Mouse (Mus musculus) midbrain, postnatal 0 days (tissue): ENCODE data around the gene Hmgcr. TPM values are rescaled to one million over a fixed set of nuclear protein-coding genes. Genes with fewer than 3 reads are reported as not detected.

Experiments used
- ATAC-seq: fragments of 200-750 bp; cut with Nextera tagmentation; 2 replicates; pipeline ENCODE4 v1.8.0; 2017; ENCODE audit warnings: moderate number of reproducible peaks, mild to moderate bottlenecking, moderate TSS enrichment, moderate library complexity; ENCODE audit not compliant: low FRiP score
- DNase-seq: peaks from one replicate; pipeline ENCODE4 v3.0.0-alpha.2; 2015; ENCODE audit warnings: low spot score
- H3K27ac ChIP-seq: fragments of 300-500 bp; sonication (generic); 2 replicates; pipeline ENCODE4 v1.5.1; 2014; ENCODE audit warnings: low read depth, mild to moderate bottlenecking, low read length, mixed read lengths
- H3K27me3 ChIP-seq: fragments of 300-500 bp; sonication (generic); 2 replicates; pipeline ENCODE4 v1.6.1; 2014; ENCODE audit warnings: low read length, control low read depth, mixed read lengths; ENCODE audit not compliant: insufficient read depth
- H3K36me3 ChIP-seq: fragments of 300-500 bp; sonication (generic); 2 replicates; pipeline ENCODE4 v1.6.1; 2014; ENCODE audit warnings: low read length, control low read depth, mixed read lengths; ENCODE audit not compliant: insufficient read depth
- H3K4me1 ChIP-seq: fragments of 300-500 bp; sonication (generic); 2 replicates; pipeline ENCODE4 v1.6.1; 2014; ENCODE audit warnings: mild to moderate bottlenecking, control low read depth, antibody characterized with exemption, low read length, mixed read lengths; ENCODE audit not compliant: insufficient read depth
- H3K4me2 ChIP-seq: fragments of 300-500 bp; sonication (generic); 2 replicates; pipeline ENCODE4 v1.6.1; 2014; ENCODE audit warnings: low read depth, mild to moderate bottlenecking, low read length, mixed read lengths; ENCODE audit not compliant: poor library complexity, severe bottlenecking
- H3K4me3 ChIP-seq: fragments of 300-500 bp; sonication (generic); 2 replicates; pipeline ENCODE4 v1.5.1; 2014; ENCODE audit warnings: low read depth, mild to moderate bottlenecking, low read length, moderate library complexity
- H3K9ac ChIP-seq: fragments of 300-500 bp; sonication (generic); replicated peaks from 2 replicates; pipeline ENCODE4 v1.6.1; 2014; ENCODE audit warnings: mild to moderate bottlenecking, low read length, moderate library complexity, mixed read lengths; ENCODE audit not compliant: poor library complexity, severe bottlenecking
- H3K9me3 ChIP-seq: fragments of 300-500 bp; sonication (generic); 2 replicates; pipeline ENCODE4 v1.6.1; 2016; ENCODE audit warnings: low read length, control low read depth
- CTCF ChIP-seq: IDR thresholded peaks from 2 replicates; pipeline ENCODE4 v1.5.1; 2016; ENCODE audit warnings: antibody characterized with exemption, mild to moderate bottlenecking
- WGBS: fragments of 180-500 bp; shearing (Covaris S2); extraction: QIAGEN DNeasy Blood & Tissue Kit; methylation state at CpG from one replicate; pipeline ENCODE4 v1.1.7; 2014; 5-methylcytosine and 5-hydroxymethylcytosine counted together
- polyA plus RNA-seq: library from polyadenylated mRNA; unstranded; fragments of >200 nt; fragmentation: Nextera tagmentation; extraction: Ambion mirVana; gene quantifications from 2 replicates; pipeline ENCODE4 v1.2.1, GENCODE M21; 2015
- total RNA-seq: library from RNA; depleted of rRNA; stranded (reverse); fragments of >200 nt; gene quantifications from 2 replicates; pipeline ENCODE4 v1.2.3, GENCODE M21; 2014

The Hmgcr gene
- total and polyA plus RNA-seq, 2 experiments from 2014 or later = 152 to 201 TPM

- Histone ChIP-seq H3K9ac (no peak overlapping the region), H3K27ac (no peak overlapping the region), H3K4me2 (no peak overlapping the region), H3K4me3 (no peak overlapping the region), H3K27me3 (no peaks in the 10 kb centered on the region), H3K4me1 (no peaks in the 10 kb centered on the region), H3K9me3 (no peaks in the 10 kb centered on the region), H3K36me3 (peaks cover 75% of the 10 kb centered on the region)
- no peak for TF ChIP-seq CTCF
- 43% methylated on average over 10 of the region's 10 CpGs for WGBS
- DNase-seq (peak; percentile 27), ATAC-seq (0 out of 2 replicates have a peak, but pooled peaks have one; percentile 38)
Measured at GRCm38 (mm10) chr13:96660095-96660860, 10.5 kb downstream of the Hmgcr start.

GRCm38 (mm10) chr13:96658936-96659335, 11.8 kb downstream of the Hmgcr start:
- DNase-seq = no peak
- no peak for TF ChIP-seq CTCF
- H3K9me3 ChIP-seq = no peaks in the 10 kb centered on the region
- no peak for ATAC-seq
- H3K27ac ChIP-seq = no peak overlapping the region
- H3K4me2 ChIP-seq = no peak overlapping the region
- no peak overlapping the region for H3K4me3 ChIP-seq
- peaks cover 76% of the 10 kb centered on the region for H3K36me3 ChIP-seq
- H3K9ac ChIP-seq = no peak overlapping the region
- WGBS = 84% methylated on average over 7 of the region's 7 CpGs
- H3K27me3 ChIP-seq = no peaks in the 10 kb centered on the region
- H3K4me1 ChIP-seq = no peaks in the 10 kb centered on the region

- Histone ChIP-seq H3K27ac (no peak overlapping the region), H3K27me3 (no peaks in the 10 kb centered on the region), H3K36me3 (peaks cover 83% of the 10 kb centered on the region), H3K4me2 (no peak overlapping the region), H3K9ac (no peak overlapping the region), H3K9me3 (no peaks in the 10 kb centered on the region), H3K4me3 (no peak overlapping the region), H3K4me1 (no peaks in the 10 kb centered on the region)
- WGBS = 85% methylated on average over 1 of the region's 1 CpGs
- ATAC-seq (no peak), DNase-seq (no peak)
- TF ChIP-seq CTCF = no peak
Measured at GRCm38 (mm10) chr13:96656673-96657072, 14.1 kb downstream of the Hmgcr start.

GRCm38 (mm10) chr13:96653041-96653440, 17.7 kb downstream of the Hmgcr start:
- ATAC-seq (no peak), DNase-seq (no peak)
- H3K27ac ChIP-seq = no peak overlapping the region
- no peaks in the 10 kb centered on the region for H3K4me1 ChIP-seq
- H3K9me3 ChIP-seq = no peaks in the 10 kb centered on the region
- TF ChIP-seq CTCF = no peak
- peaks cover 78% of the 10 kb centered on the region for H3K36me3 ChIP-seq
- H3K9ac ChIP-seq = no peak overlapping the region
- H3K27me3 ChIP-seq = no peaks in the 10 kb centered on the region
- H3K4me3 ChIP-seq = no peak overlapping the region
- no peak overlapping the region for H3K4me2 ChIP-seq
- WGBS = 90% methylated on average over 9 of the region's 9 CpGs

GRCm38 (mm10) chr13:96645822-96646221, 24.9 kb downstream of the Hmgcr start:
- TF ChIP-seq CTCF = no peak

GRCm38 (mm10) chr13:96644168-96644567, 26.6 kb downstream of the Hmgcr start:
- no peaks in the 10 kb centered on the region for H3K9me3 ChIP-seq
- DNase-seq (no peak), ATAC-seq (no peak)
- no peak overlapping the region for H3K4me3 ChIP-seq
- WGBS = 59% methylated on average over 2 of the region's 2 CpGs
- no peak overlapping the region for H3K9ac ChIP-seq
- no peak for TF ChIP-seq CTCF
- H3K4me1 ChIP-seq = no peaks in the 10 kb centered on the region
- no peak overlapping the region for H3K4me2 ChIP-seq
- H3K36me3 ChIP-seq = 0 out of 2 replicates have a peak, but pooled peaks cover 4% of the 10 kb centered on the region
- no peak overlapping the region for H3K27ac ChIP-seq
- H3K27me3 ChIP-seq = no peaks in the 10 kb centered on the region

More at GRCm38 (mm10) chr13:96645822-96646221, 24.9 kb downstream of the Hmgcr start:
- Histone ChIP-seq H3K27ac (no peak overlapping the region), H3K36me3 (peaks cover 15% of the 10 kb centered on the region), H3K4me3 (no peak overlapping the region), H3K9me3 (no peaks in the 10 kb centered on the region), H3K9ac (no peak overlapping the region), H3K4me1 (no peaks in the 10 kb centered on the region), H3K4me2 (no peak overlapping the region), H3K27me3 (no peaks in the 10 kb centered on the region)
- 38% methylated on average over 5 of the region's 5 CpGs for WGBS
- ATAC-seq (no peak), DNase-seq (peak; percentile 25)
